Mouse (Mus musculus) forebrain, embryonic 14.5 days (tissue): ENCODE measurements around the gene Calr3. TPM values are rescaled to one million over a fixed set of nuclear protein-coding genes. Genes with fewer than 3 reads are reported as not detected.

ENCODE experiments used
- ATAC-seq: fragments of 200-750 bp; cut with Nextera tagmentation; 2 replicates; pipeline ENCODE4 v1.8.0; 2017; ENCODE audit warnings: mild to moderate bottlenecking, moderate library complexity
- DNase-seq: peaks from one replicate; pipeline ENCODE4 v3.0.0-alpha.2; 2015; ENCODE audit warnings: low spot score
- H3K27ac ChIP-seq: fragments of 300-500 bp; sonication (generic); 2 replicates; pipeline ENCODE4 v1.5.1; 2014; ENCODE audit warnings: low read depth, mild to moderate bottlenecking, control low read depth, low read length, moderate library complexity
- H3K27me3 ChIP-seq: fragments of 300-500 bp; sonication (generic); replicated peaks from 2 replicates; pipeline ENCODE4 v1.6.1; 2014; ENCODE audit warnings: low read length, control low read depth, mixed read lengths; ENCODE audit not compliant: control insufficient read depth, insufficient read depth
- H3K36me3 ChIP-seq: fragments of 300-500 bp; sonication (generic); 2 replicates; pipeline ENCODE4 v1.6.1; 2014; ENCODE audit warnings: low read length, control low read depth; ENCODE audit not compliant: control insufficient read depth, insufficient read depth
- H3K4me1 ChIP-seq: fragments of 300-500 bp; sonication (generic); 2 replicates; pipeline ENCODE4 v1.6.1; 2014; ENCODE audit warnings: antibody characterized with exemption, low read length, control low read depth; ENCODE audit not compliant: control insufficient read depth, insufficient read depth
- H3K4me2 ChIP-seq: fragments of 300-500 bp; sonication (generic); 2 replicates; pipeline ENCODE4 v1.6.1; 2014; ENCODE audit warnings: mild to moderate bottlenecking, control low read depth, low read length
- H3K4me3 ChIP-seq: fragments of 300-500 bp; sonication (generic); 2 replicates; pipeline ENCODE4 v1.5.1; 2014; ENCODE audit warnings: low read depth, low read length, control low read depth
- H3K9ac ChIP-seq: fragments of 300-500 bp; sonication (generic); 2 replicates; pipeline ENCODE4 v1.6.1; 2014; ENCODE audit warnings: mild to moderate bottlenecking, low read length, control low read depth, moderate library complexity
- H3K9me3 ChIP-seq: fragments of 300-500 bp; sonication (generic); replicated peaks from 2 replicates; pipeline ENCODE4 v1.6.1; 2016; ENCODE audit warnings: low read length, control low read depth, mixed read lengths; ENCODE audit not compliant: control insufficient read depth
- WGBS: fragments of 180-500 bp; shearing (Covaris S2); extraction: QIAGEN DNeasy Blood & Tissue Kit; methylation state at CpG from one replicate; pipeline ENCODE4 v1.1.7; 2014; 5-methylcytosine and 5-hydroxymethylcytosine counted together
- polyA plus RNA-seq: library from polyadenylated mRNA; unstranded; fragments of >200 nt; fragmentation: Nextera tagmentation; extraction: Ambion mirVana; gene quantifications from 2 replicates; pipeline ENCODE4 v1.2.1, GENCODE M21; 2014

Gene Calr3
- 1.0 and 1.1 TPM in 2 replicates for polyA plus RNA-seq

GRCm38 (mm10) chr8:72443338-72443993 lies at the start of gene Calr3, which contains the start of gene 1700030K09Rik:
Gene Calr3, minus strand, starts transcription at chr8:72443870.
Gene 1700030K09Rik, plus strand, starts transcription at chr8:72443880.
- Histone ChIP-seq H3K27ac (peak within 1 kb of the TSS; percentile 60; the same call in 1 of the 2 replicates), H3K4me3 (peak within 1 kb of the TSS; percentile 39), H3K36me3 (0 out of 2 replicates have a peak, but pooled peaks cover 6% of the 10 kb centered on the region), H3K9ac (peak within 1 kb of the TSS; percentile 71), H3K9me3 (no peaks in the 10 kb centered on the region), H3K4me2 (peak within 1 kb of the TSS; percentile 59), H3K4me1 (peaks cover 3% of the 10 kb centered on the region; the same call in 1 of the 2 replicates), H3K27me3 (no peaks in the 10 kb centered on the region)
- WGBS: 5% methylated on average over 34 of the region's 34 CpGs
- peak; percentile 100 for ATAC-seq
- peak; percentile 100 for DNase-seq

GRCm38 (mm10) chr8:72493381-72493780 lies 49.7 kb upstream of the Calr3 start:
- H3K4me3 ChIP-seq: peak overlapping the region; percentile 87
- DNase-seq: no peak
- WGBS: 12% methylated on average over 8 of the region's 8 CpGs

GRCm38 (mm10) chr8:72492622-72493081 lies 49.0 kb upstream of the Calr3 start:
- Histone ChIP-seq H3K27ac (peak overlapping the region; percentile 72), H3K9me3 (no peaks in the 10 kb centered on the region), H3K9ac (peak overlapping the region; percentile 79), H3K27me3 (no peaks in the 10 kb centered on the region), H3K4me3 (peak overlapping the region; percentile 87), H3K4me2 (peak overlapping the region; percentile 93), H3K4me1 (peaks cover 19% of the 10 kb centered on the region), H3K36me3 (peaks cover 36% of the 10 kb centered on the region)
- peak; percentile 99 for DNase-seq
- under 1% methylated on average over 38 of the region's 56 CpGs for WGBS
- ATAC-seq: peak; percentile 98

More at GRCm38 (mm10) chr8:72493381-72493780, 49.7 kb upstream of the Calr3 start:
- H3K4me1 ChIP-seq: peaks cover 19% of the 10 kb centered on the region
- H3K9ac ChIP-seq: peak overlapping the region; percentile 75
- H3K4me2 ChIP-seq: peak overlapping the region; percentile 86
- H3K27ac ChIP-seq: peak overlapping the region; percentile 72
- ATAC-seq: no peak
- no peaks in the 10 kb centered on the region for H3K27me3 ChIP-seq
- no peaks in the 10 kb centered on the region for H3K9me3 ChIP-seq
- peaks cover 30% of the 10 kb centered on the region for H3K36me3 ChIP-seq

- WGBS: under 1% methylated on average over 81 of the region's 98 CpGs
- Histone ChIP-seq H3K27me3 (no peaks in the 10 kb centered on the region), H3K4me2 (peak within 1 kb of the TSS; percentile 93), H3K36me3 (peaks cover 43% of the 10 kb centered on the region), H3K9me3 (no peaks in the 10 kb centered on the region), H3K27ac (peak within 1 kb of the TSS; percentile 72), H3K4me1 (peaks cover 19% of the 10 kb centered on the region), H3K9ac (peak within 1 kb of the TSS; percentile 79), H3K4me3 (peak within 1 kb of the TSS; percentile 87)
- ATAC-seq: peak; percentile 62; the same call in 1 of the 2 replicates
- DNase-seq: no peak
Measured at GRCm38 (mm10) chr8:72491680-72492621, 48.3 kb upstream of the Calr3 start, which contains the start of gene Slc35e1. Gene Slc35e1, minus strand, starts transcription at chr8:72492614.

GRCm38 (mm10) chr8:72491017-72491416 lies 47.3 kb upstream of the Calr3 start:
- DNase-seq (no peak), ATAC-seq (no peak)
- WGBS: 74% methylated on average over 2 of the region's 2 CpGs
- Histone ChIP-seq H3K4me2 (peak overlapping the region; percentile 93; the same call in 1 of the 2 replicates), H3K9ac (peak overlapping the region; percentile 79), H3K36me3 (peaks cover 46% of the 10 kb centered on the region), H3K9me3 (no peaks in the 10 kb centered on the region), H3K27me3 (no peaks in the 10 kb centered on the region), H3K27ac (no peak overlapping the region), H3K4me3 (peak overlapping the region; percentile 87; the same call in 1 of the 2 replicates), H3K4me1 (peaks cover 19% of the 10 kb centered on the region)

GRCm38 (mm10) chr8:72487014-72487413 lies 43.3 kb upstream of the Calr3 start:
- DNase-seq (no peak), ATAC-seq (no peak)
- H3K4me2 ChIP-seq: no peak overlapping the region
- H3K36me3 ChIP-seq: peaks cover 54% of the 10 kb centered on the region
- H3K27me3 ChIP-seq: no peaks in the 10 kb centered on the region
- H3K4me1 ChIP-seq: peaks cover 9% of the 10 kb centered on the region
- no peak overlapping the region for H3K27ac ChIP-seq
- no peak overlapping the region for H3K4me3 ChIP-seq
- no peaks in the 10 kb centered on the region for H3K9me3 ChIP-seq
- no peak overlapping the region for H3K9ac ChIP-seq

- no peak for DNase-seq
- Histone ChIP-seq H3K9ac (no peak overlapping the region), H3K4me3 (no peak overlapping the region), H3K27ac (no peak overlapping the region), H3K4me1 (no peaks in the 10 kb centered on the region), H3K9me3 (no peaks in the 10 kb centered on the region), H3K36me3 (peaks cover 59% of the 10 kb centered on the region), H3K27me3 (no peaks in the 10 kb centered on the region), H3K4me2 (no peak overlapping the region)
- 79% methylated on average over 6 of the region's 6 CpGs for WGBS
- no peak for ATAC-seq
Measured at GRCm38 (mm10) chr8:72485456-72486199, 42.0 kb upstream of the Calr3 start.
